Mouse (Mus musculus) thymus, postnatal 0 days (tissue): ENCODE results near the gene Zbp1. TPM values are rescaled to one million over a fixed set of nuclear protein-coding genes. Genes with fewer than 3 reads are reported as not detected.
A peak's percentile ranks its signal among the peaks of the same experiment; 100 is the strongest.

Source experiments
- DNase-seq: peaks from one replicate; pipeline ENCODE4 v3.0.0-alpha.2; 2015; ENCODE audit warnings: low spot score
- polyA plus RNA-seq: library from polyadenylated mRNA; unstranded; fragments of >200 nt; fragmentation: Nextera tagmentation; extraction: Ambion mirVana; gene quantifications from 2 replicates; pipeline ENCODE4 v1.2.1, GENCODE M21; 2015

Zbp1 gene
- polyA plus RNA-seq, 1 experiment from 2014 or later, result 52.8 TPM

DNA sequence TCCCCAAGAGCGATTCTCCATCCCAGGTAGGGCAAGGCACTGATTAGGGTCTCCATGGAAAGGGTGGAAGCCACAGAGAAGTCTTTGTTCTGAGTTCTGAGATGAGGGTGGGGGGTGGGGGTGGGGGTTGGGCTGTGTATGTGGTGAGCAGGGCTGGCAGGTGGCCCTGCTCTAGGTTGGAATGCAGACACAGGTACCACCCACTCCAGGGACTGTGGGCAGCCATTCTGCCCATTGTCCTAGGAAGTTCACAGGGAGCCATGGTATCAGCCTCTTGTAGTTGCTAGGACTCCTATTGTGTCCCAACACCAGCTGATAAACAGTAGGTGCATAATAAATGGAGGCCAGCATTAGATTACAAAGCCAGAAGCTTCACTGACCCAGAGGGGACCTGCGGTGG is 28.5 kb upstream of the Zbp1 start:
- DNase-seq, result no peak

DNA sequence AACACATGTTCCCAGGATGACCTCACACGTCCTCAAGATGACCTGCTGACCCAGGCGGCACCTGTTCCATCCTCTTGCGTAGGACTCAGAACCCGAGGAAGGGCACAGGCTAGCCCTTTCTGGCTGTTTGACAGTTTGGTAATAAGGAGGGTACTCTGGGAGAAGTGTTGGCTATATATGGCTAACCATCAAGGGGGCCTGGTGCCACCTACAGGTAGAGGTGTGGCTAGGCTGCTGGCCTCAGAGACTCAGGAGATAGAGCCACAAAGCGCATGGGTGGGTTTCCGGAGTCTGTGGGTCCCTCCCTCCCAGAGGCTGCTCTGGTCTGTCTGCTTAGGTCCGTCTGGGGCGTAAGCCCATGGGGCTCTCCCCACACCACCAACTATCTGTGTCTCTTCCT is 28.0 kb upstream of the Zbp1 start:
- no peak for DNase-seq

DNA sequence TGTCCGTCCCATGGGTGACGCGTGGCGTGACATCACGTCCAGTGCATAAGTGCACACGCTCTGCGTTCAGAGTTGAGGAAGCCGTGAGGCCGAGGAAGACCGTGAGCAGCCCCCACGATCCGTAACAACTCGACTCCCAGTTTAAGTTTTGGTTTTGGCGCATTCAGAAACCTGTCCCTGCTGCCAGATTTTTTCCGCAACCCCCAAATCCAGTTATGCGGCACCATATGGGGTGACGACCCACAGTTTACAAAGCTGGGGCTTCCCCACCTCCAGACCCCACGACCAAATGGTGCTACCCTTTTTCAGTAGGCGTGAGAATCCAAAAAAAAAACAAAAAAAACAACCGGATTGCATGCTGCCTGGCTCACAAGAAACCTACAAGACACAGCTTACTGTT is 26.5 kb upstream of the Zbp1 start:
- no peak for DNase-seq

DNA sequence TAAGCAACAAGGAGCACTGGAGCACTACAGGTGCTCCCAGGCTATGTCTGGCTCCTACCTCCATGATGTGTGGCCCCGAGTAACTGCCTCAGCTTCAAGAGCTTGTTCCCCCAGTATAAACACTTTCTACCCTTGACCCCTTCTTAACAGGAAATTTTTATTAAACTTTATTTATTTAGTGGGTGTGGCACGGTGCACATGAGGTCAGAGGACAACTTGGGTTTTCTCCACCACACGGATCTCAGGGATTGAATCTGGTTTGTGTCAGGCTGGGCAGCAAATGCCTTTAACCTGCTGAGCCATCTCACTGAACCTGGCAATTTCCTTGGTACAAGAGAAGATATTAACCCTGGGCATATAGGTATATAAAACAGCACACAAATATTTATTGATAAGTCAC is 25.4 kb upstream of the Zbp1 start:
- no peak for DNase-seq

DNA sequence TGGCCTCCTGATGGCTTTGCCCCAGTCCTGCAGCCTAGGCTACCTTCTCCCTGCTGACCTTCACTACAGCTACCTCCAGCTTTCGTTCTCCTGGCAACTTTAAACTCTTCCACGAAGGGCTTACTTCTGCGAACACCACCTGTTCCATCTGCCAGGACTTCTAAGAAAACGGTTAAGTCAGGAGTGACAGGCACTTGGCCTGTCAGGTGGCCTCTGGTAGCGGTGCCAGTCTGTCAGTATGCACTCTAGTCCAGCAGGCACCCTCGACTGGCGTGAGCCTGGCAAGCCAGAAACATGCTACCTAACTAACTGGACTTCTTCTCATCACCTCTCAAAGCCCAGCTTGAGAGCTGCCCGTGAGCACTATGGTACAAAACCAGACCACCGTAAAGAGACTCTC is 24.9 kb upstream of the Zbp1 start:
- DNase-seq, result no peak

DNA sequence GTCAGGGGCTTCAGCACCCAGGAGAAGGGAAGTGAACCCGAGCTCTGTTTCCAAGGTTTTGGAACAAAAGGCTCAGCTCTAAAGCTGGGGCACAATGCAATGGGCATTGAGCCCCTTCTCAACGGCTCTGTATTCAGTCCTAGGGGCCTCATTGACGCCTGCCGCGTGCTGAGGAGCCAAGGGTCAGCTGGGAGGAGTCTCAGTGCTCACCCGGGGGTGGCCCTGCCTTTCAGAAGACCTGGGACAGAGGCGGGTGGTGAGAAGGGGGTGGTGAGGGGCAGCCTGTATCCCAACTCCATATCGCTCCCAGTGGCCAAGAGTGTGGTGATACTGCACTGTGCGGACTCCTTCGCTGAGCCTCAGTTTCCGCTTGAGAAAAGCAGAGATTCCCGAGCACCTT is 24.2 kb upstream of the Zbp1 start:
- no peak for DNase-seq

DNA sequence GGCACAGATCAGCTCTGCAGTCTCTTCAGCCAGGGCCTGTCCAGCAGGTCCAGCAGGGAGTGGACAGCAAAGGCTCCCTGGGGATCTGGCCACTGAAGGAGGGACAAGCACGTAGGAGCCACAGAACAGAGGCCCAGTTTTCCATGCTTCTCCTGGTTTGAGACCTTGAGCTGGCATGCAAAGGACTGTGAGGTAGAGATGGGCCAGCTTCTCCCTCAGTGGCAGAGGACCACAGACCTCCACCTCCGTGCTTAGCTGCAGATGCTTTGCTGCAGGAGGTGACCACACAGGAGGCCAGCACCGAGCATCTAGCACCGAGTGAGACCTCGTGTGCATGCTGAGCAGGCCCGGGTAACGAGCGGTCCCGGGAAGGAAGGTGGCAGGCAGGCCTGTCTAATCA is 22.0 kb upstream of the Zbp1 start:
- no peak for DNase-seq

DNA sequence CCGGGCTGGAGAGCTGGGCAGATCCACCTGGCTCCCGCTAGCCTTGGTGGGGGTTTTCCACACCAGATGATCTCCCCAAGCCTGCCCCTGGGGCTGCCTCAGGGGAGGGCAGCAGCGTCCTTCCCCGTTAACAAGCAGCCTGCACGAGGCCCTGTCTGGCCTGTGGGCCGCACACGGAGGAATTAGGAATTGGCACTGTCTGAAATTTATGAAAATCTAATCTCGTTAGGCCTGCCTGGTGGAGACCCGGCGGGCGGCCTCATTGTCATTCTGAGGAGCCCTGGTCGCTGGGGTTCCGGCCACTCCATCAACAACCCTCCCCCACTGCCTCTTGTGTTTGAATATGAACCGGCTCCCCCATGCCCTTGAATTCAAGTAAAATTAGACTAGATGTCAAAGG is 19.8 kb upstream of the Zbp1 start:
- DNase-seq, result no peak

DNA sequence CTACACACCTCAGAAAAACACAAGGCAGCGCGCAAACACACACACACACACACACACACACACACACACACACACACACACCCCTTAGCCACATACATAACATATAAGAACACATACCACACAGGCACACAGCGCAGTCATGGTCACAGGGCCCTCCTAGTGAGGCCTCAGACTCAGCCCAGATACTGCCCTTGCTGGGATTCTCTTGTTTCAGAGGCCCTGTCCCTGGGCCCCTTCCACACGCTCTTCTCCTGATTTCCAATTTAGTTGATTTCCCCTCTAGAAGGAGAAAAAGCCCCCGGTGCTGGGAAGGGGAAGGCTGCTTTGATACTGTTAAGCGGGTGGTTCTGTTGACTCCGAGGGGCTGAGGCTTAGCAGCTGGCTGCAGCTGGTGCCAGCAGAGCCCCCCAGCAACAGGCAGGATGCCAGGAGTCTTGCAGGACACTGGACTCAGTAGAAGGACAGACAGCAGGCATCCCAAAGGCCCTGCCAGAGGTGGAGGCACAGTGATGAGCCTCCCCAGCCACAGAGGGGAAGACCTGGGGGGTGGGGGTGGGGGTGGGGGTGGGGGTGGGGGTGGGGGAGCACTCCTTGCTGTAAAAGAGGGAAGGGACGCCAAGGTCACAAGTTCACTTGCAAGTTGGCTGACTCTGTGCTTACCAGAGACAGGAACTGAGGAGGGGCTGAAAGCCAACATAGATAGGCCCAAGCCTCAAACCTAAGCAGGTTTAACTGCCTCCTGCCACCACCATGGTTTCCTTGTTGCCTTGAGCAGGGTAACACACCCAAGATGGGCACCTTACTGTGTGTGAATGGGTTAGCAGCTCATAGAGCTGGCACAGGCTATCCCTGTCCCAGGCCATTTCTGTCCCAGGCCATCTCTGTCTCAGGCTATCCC is 17.0 kb upstream of the Zbp1 start:
- DNase-seq, result no peak

DNA sequence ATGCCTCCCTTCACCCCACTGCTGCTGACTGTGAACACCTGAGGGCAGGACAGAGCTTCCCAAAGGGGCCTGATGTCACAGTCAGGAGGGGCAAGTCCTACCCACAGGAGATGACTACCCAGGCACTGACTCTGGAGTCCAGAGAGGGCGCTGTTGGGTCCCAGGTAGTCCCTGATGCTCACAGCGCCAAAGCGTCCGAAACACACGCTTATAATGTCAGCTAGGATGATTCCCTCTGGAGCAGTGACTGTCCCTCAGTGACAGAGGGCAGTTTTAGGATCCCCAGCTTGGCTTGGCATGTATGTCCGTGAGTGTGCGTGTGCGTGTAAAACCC is 14.0 kb upstream of the Zbp1 start:
- DNase-seq, result no peak

DNA sequence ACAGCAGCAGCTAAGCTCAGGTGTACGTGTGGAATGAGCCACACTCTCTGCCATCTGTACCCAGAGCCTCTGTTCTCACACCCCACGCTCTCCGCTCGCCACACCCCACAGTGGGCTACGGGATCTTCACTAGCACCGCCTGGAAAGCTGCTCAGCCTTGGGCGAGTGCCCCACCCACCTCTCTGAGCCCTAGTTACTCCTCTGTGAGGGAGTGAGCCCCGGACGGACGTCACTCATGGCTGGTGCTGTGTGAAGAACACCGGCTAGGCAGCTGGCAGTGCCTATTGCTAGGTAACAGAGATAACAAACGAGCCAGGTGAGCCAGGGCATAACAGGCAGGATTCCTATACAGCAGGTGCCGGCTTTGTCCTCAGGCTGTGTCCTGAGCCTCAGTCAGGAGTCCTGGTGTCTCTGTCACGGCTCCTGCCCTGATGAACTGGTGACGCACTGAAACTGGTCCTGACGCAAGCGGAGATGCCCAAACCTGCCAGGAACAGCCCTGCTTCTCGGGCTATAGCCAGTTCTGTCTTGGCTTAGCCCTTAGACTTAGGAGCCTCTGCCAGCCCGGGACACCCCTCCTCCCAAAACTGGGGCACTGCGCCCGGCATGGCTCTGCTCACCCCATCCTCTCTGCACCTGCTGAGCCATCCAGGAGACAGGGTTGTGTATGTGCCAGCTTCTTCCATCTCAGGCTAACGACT is 13.5 kb upstream of the Zbp1 start:
- DNase-seq, result no peak

DNA sequence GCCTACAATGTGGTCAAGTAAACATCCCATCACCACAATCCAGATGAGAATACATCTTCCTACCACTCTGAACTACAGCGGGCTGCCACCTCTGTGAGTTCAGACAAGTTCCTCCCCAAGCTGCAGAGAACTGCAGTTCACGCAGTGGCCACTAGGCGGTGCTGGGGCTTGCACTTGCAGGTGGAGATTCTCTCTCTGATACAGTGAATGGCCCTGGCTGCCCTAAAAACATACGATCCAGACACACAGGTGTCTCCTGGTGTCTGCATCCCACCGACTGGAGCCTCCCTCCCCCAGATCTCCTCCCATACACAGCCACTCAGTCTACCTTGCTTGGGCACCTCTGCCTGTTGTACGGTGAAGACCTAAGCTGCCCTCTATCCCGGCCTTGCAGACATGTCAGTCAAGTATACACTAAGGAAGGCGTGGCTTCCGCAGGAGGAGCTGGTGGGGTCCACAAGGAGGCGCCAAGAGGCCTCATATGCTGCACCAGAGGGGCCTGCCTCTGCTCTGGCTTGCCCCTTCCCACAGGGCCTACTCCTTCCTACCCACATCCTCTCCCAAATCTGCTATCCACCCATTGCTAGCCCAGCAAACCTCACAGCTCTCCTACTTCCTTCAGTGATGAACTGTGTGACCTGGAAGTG is 11.0 kb upstream of the Zbp1 start:
- DNase-seq, result peak; percentile 95

DNA sequence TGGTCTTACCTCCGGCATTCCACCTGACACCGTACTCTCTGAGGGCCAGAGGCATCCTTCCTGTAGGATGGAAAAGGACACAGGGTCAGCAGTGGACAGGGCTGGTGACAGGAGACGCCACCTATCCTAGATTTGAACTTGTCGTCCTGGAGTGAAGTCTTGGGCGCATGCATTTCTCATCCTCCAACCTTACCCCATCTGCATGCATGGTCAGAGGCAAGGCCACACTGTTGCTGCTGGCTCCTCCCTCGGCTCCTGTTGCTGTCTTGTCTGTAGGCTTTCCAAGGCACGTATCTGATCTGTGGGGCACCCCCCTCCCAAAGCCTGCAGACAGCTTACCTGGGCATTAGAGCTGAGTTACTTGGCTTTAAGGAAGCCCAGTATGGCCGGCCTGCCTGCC is 9.8 kb upstream of the Zbp1 start:
- DNase-seq, result no peak

DNA sequence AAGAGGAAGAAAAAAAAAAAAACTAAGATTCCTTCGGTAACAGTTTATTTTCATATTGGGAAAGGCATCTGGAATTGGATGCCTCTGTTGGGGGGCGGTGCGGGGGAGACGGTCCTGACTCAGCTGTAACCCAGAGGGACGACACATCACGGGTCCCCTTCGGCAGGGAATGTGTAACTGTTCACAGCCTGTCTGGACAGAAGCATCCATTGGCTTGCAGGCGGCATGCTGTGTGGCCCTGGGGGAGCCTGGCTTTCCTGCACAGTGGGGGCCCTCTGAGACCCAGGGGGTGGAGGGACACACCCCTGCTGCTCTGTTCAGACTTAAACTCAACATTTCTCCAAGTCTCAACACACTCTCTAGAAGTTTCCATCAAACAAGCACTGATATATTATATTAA is 8.1 kb upstream of the Zbp1 start:
- no peak for DNase-seq

DNA sequence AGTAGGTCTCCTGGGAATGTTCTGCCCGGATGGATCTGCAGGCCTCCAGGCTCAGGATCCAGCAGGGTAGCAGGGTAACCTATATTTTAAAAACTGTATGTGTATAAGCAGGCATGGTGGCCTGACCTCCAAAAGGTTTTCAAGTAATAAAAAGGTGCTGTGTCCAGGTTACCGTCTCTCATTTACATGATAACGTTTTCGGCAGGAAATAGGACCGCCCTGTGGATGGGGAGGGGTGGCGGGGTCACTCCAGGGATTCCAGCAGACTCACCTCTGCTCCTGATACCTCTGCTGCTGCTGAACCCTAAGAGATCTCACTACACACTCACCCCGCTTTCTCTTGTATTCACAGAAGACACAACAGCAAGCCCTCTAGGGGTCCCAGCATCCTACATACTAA is 7.2 kb upstream of the Zbp1 start:
- DNase-seq, result no peak

DNA sequence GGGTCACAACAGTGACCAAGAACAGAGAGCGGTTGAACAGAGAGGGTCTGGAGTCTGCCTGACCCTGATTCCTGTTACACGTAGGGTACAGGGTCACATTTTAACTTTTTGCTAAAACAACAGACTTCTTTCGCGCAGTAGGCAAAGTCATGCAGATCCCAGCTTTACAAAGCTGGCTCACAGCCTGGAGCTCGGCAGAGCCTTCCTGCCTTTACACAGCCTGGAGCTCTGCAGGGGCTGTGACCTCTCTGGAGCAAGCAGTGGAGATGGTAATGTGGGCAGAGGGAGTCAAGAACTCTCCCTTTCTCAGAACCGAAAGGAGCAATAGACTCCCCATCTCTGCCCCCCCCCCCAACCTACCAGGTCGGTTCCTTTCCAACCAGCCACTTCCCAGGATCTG is 6.1 kb upstream of the Zbp1 start:
- no peak for DNase-seq

DNA sequence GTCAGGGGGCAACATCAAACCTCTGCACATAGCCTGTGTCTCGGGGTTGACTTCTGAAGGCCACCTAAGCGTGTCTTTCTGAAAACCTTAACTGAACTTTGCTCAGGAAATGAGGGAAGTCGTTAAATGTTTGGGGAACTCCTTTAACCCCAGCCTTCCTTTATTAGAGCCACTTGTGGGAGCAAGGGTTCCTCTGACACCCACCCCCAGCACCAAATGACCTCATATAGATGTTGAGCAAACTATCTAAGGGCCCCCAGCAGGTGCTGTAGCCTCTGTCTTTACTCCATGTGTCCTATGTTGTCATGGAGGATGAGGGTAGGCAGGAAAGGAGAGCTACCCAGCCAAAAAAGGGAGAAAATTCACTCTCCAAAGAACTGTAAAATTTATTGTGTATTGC is 5.4 kb upstream of the Zbp1 start:
- no peak for DNase-seq

DNA sequence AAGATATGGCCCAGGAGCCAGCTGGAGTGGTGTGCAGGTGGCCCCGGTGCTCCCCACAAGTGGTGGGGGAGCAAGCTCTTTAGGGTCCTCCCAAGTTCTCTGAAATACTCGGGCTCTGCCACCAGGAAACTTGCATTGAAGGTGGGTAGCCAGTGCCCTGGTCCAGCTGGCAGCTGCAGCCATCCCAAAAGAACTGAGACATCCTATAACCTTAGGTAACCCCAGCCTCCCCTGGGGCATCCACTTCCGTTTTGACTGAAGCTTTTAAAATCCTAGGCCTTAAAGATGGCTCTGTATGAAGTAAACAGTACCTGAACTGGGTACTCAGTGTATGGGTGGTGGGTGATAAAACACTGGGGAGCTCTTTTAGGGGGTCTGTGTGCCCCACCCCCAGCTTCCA is 4.8 kb upstream of the Zbp1 start:
- peak; percentile 43 for DNase-seq

DNA sequence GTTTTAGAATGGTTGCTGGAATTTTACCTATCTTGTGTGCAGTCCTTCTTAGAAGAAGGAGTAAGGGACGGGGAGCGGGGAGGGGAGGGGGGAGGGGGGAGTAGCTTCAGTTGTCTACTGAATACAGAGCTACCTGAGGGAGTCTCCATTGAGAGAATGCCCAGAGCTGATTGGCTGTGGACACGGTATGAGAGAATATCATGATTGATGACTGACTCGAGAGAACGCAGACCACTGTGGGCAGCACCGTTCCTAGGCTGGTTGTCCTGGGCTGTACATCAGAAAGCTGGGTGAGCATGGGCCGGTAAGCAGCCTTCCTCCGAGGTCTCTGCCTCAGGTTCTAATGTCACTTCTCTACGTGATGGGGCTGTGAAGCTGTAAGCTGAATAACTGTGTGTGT is 2.0 kb upstream of the Zbp1 start:
- DNase-seq, result no peak

DNA sequence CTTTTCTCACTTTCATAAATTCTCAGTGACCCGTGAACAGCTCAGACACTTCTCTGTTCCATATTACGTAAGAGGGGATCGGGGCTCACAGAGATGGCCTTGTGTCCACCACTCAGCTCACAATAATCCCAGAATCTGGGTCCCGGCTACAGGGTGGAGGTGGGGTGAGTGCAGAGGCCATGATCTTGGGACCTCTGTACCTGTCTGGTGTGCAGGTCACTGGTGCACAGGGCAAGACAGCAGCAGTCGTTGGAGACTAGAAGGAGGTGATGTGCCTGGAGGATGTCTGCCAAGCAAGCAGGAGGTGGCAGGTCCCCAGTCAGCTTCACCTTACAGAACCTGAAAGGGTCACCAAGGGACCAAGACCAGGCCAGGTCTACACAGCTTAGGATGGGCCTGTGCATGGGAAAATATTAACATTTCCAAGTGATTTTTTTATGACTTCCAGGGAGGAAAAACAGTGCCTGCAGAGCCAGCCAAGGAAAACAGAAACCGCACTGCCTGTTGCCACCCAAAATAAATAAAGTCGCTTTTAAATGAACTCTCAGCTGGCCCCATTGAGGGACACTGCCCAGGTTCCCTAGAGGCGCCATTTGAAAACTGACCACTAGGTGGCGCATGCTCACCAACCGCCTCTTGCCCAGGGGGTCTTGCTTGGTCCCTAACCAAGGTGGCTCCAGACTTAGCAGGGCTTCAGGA is 682 bp upstream of the Zbp1 start:
- peak; percentile 66 for DNase-seq

DNA sequence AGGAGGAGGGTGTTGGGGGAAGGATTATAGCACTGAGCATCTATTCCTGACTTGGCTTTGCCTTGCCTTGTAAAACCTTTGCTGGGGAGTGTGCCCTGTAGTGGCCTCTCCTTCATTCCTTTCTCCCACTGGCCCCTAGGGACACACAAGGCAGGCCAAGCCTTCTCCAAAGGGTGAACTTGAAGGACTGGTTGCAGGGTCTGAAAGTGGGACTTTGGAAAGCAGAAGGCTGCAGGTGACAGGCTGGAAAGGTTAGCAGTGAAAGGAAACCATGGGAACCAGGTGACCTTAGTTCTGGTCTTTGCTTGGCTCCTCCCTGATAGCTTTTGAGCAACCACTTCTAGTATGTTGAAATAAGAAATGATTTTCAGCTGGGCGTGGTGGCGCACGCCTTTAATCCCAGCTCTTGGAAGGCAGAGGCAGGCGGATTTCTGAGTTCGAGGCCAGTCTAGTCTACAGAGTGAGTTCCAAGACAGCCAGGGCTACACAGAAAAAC is 912 bp downstream of the Zbp1 start:
- no peak for DNase-seq

DNA sequence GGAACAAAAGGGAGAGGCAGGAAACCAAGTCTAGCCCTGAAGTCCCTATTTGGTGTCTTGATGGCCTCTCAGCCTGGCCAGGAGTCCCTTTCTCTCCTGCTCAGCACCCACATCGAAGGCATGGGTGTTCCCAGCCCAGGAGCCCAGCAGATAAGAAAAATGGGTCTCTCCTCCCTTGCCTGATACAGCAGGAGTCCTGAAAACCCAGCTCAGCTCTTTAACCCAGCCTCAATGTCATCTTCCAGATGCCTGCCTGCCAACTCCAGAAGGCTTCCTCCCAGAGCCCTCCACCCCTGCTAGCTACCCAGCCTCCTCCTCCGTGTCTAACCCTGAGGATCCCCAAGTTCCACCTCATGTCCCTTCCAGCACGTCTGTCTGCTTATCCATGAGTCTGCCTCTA is 1.5 kb downstream of the Zbp1 start:
- DNase-seq, result no peak
